Mouse (Mus musculus) heart, adult 2 months (tissue): ENCODE results near the gene Fam89b. TPM values are rescaled to one million over a fixed set of nuclear protein-coding genes. Genes with fewer than 3 reads are reported as not detected.

Source experiments
- DNase-seq, 2 experiments: peaks; one replicate each; pipeline ENCODE4 v3.0.0; 2021
- H3K27ac ChIP-seq: fragments of 200-600 bp; 2 replicates; pipeline ENCODE4 v1.8.1; 2022
- H3K27me3 ChIP-seq: fragments of 200-500 bp; 2 replicates; pipeline ENCODE4 v1.6.1; 2012; ENCODE audit warnings: mild to moderate bottlenecking, low read length, inconsistent platforms, mixed read lengths; ENCODE audit not compliant: control insufficient read depth, insufficient read depth
- H3K36me3 ChIP-seq: fragments of 200-500 bp; 2 replicates; pipeline ENCODE4 v1.6.1; 2012; ENCODE audit warnings: low read length, inconsistent platforms; ENCODE audit not compliant: control insufficient read depth, insufficient read depth
- H3K4me1 ChIP-seq: fragments of 200-500 bp; 2 replicates; pipeline ENCODE4 v1.6.1; 2011; ENCODE audit warnings: low read length; ENCODE audit not compliant: control insufficient read depth, insufficient read depth
- H3K4me3 ChIP-seq: fragments of 200-600 bp; 2 replicates; pipeline ENCODE4 v1.8.1; 2022
- H3K79me2 ChIP-seq: fragments of 200-500 bp; replicated peaks from 2 replicates; pipeline ENCODE4 v1.6.1; 2012; ENCODE audit warnings: mild to moderate bottlenecking, inconsistent platforms, low read length, moderate library complexity, mixed read lengths; ENCODE audit not compliant: control insufficient read depth, insufficient read depth
- H3K9ac ChIP-seq: fragments of 200-500 bp; 2 replicates; pipeline ENCODE4 v1.6.1; 2012; ENCODE audit warnings: low read depth, mild to moderate bottlenecking, control low read depth, inconsistent platforms, low read length, mixed read lengths
- CTCF ChIP-seq: fragments of 200-600 bp; IDR thresholded peaks from 2 replicates; pipeline ENCODE4 v1.8.1; 2022; ENCODE audit warnings: antibody characterized with exemption, mild to moderate bottlenecking, moderate library complexity
- EP300 ChIP-seq: fragments of 200-500 bp; IDR thresholded peaks from 2 replicates; pipeline ENCODE4 v1.6.1; 2011; ENCODE audit warnings: low read depth, low read length, control low read depth; ENCODE audit not compliant: insufficient read depth
- POLR2A ChIP-seq: fragments of 200-500 bp; IDR thresholded peaks from 2 replicates; pipeline ENCODE4 v1.6.1; 2011; ENCODE audit warnings: mild to moderate bottlenecking, low read depth, low read length, control low read depth; ENCODE audit not compliant: insufficient read depth
- WGBS: fragments of 180-500 bp; shearing (Covaris S2); methylation state at CpG from one replicate; pipeline ENCODE4 v1.1.7; 2018; 5-methylcytosine and 5-hydroxymethylcytosine counted together
- intact Hi-C: fragments of 180-260 bp; cut with DNase I; formaldehyde crosslinking; loops from one replicate; pipeline ENCODE4 v1.15.1; 2025
- polyA plus RNA-seq: library from polyadenylated mRNA; depleted of rRNA; stranded (reverse); fragments of >200 nt; gene quantifications from 2 replicates; pipeline ENCODE4 v1.2.3, GENCODE M21; 2012
- total RNA-seq, 2 experiments: library from RNA; stranded (reverse); gene quantifications; 2 replicates each; pipeline ENCODE4 v1.2.3; 2021

Fam89b gene
- total and polyA plus RNA-seq, 3 experiments, result 24.2 to 80.7 (median 26.3) TPM

- WGBS, result 25% methylated on average over 3 of the region's 3 CpGs
- no peak overlapping the region for H3K4me3 ChIP-seq
Measured at GRCm38 (mm10) chr19:5711218-5711617, 18.2 kb downstream of the Fam89b start.

GRCm38 (mm10) chr19:5710581-5710980 lies 18.9 kb downstream of the Fam89b start:
- TF ChIP-seq CTCF (no peak), POLR2A (no peak), EP300 (no peak)
- H3K79me2 ChIP-seq, result no peaks in the 10 kb centered on the region
- intact Hi-C loops, result loop anchor here (2.0 kb wide), 1 partner anchor 70 kb away; no protein-coding TSS in a partner anchor
- DNase-seq, result no peak
- H3K9ac ChIP-seq, result no peak overlapping the region
- H3K4me3 ChIP-seq, result no peak overlapping the region
- H3K36me3 ChIP-seq, result peaks cover 4% of the 10 kb centered on the region; the same call in 1 of the 2 replicates
- WGBS, result 91% methylated on average over 8 of the region's 8 CpGs
- peaks cover 9% of the 10 kb centered on the region for H3K4me1 ChIP-seq
- no peaks in the 10 kb centered on the region for H3K27me3 ChIP-seq
- no peak overlapping the region for H3K27ac ChIP-seq

More at GRCm38 (mm10) chr19:5711218-5711617, 18.2 kb downstream of the Fam89b start:
- Histone ChIP-seq H3K4me1 (peaks cover 9% of the 10 kb centered on the region), H3K27me3 (no peaks in the 10 kb centered on the region), H3K36me3 (peaks cover 4% of the 10 kb centered on the region; the same call in 1 of the 2 replicates), H3K79me2 (no peaks in the 10 kb centered on the region), H3K27ac (peak overlapping the region; percentile 7; the same call in 1 of the 2 replicates), H3K9ac (no peak overlapping the region)
- intact Hi-C loops, result loop anchor here (1.0 to 2.0 kb wide), 2 partner anchors 17 to 70 kb away; no protein-coding TSS in a partner anchor
- TF ChIP-seq POLR2A (no peak), CTCF (peak; percentile 91), EP300 (peak; percentile 79)
- DNase-seq, result peak; percentile 69 to 71

GRCm38 (mm10) chr19:5710068-5710467 lies 19.4 kb downstream of the Fam89b start:
- H3K9ac ChIP-seq, result no peak overlapping the region
- H3K4me3 ChIP-seq, result no peak overlapping the region
- DNase-seq, result no peak
- H3K27ac ChIP-seq, result no peak overlapping the region
- TF ChIP-seq CTCF, result no peak
- no peak for TF ChIP-seq EP300
- no peak for TF ChIP-seq POLR2A
- 94% methylated on average over 6 of the region's 6 CpGs for WGBS
- intact Hi-C loops, result loop anchor here (2.0 kb wide), 1 partner anchor 71 kb away; no protein-coding TSS in a partner anchor
- H3K27me3 ChIP-seq, result no peaks in the 10 kb centered on the region
- peaks cover 11% of the 10 kb centered on the region for H3K4me1 ChIP-seq
- H3K79me2 ChIP-seq, result no peaks in the 10 kb centered on the region
- peaks cover 4% of the 10 kb centered on the region; the same call in 1 of the 2 replicates for H3K36me3 ChIP-seq

- Histone ChIP-seq H3K36me3 (no peaks in the 10 kb centered on the region), H3K4me3 (no peak overlapping the region), H3K79me2 (no peaks in the 10 kb centered on the region), H3K27me3 (no peaks in the 10 kb centered on the region), H3K27ac (peak overlapping the region; percentile 13; the same call in 1 of the 2 replicates), H3K4me1 (peaks cover 3% of the 10 kb centered on the region), H3K9ac (no peak overlapping the region)
- intact Hi-C loops, result no loop called here
- DNase-seq, result peak in 1 of 2 experiments; percentile 44
- no peak for TF ChIP-seq EP300
- TF ChIP-seq POLR2A, result no peak
- no peak for TF ChIP-seq CTCF
- 23% methylated on average over 10 of the region's 10 CpGs for WGBS
Measured at GRCm38 (mm10) chr19:5704801-5705571, 24.5 kb downstream of the Fam89b start.

- DNase-seq, result peak in 1 of 2 experiments; percentile 25
- Histone ChIP-seq H3K79me2 (no peaks in the 10 kb centered on the region), H3K27me3 (no peaks in the 10 kb centered on the region), H3K36me3 (no peaks in the 10 kb centered on the region), H3K9ac (no peak within 1 kb of the TSS), H3K4me3 (no peak within 1 kb of the TSS), H3K4me1 (peaks cover 3% of the 10 kb centered on the region), H3K27ac (peak within 1 kb of the TSS; percentile 13; the same call in 1 of the 2 replicates)
- TF ChIP-seq EP300, result no peak
- no peak for TF ChIP-seq CTCF
- no peak for TF ChIP-seq POLR2A
- intact Hi-C loops, result no loop called here
- 61% methylated on average over 17 of the region's 17 CpGs for WGBS
Measured at GRCm38 (mm10) chr19:5704163-5704800, 25.2 kb downstream of the Fam89b start, which contains the start of gene Kcnk7. Gene Kcnk7 (plus strand): TSS chr19:5704367.
